Mouse (Mus musculus): ENCODE data around the gene Pbld2. TPM values are rescaled to one million over a fixed set of nuclear protein-coding genes. Genes with fewer than 3 reads are reported as not detected.
A peak's percentile ranks its signal among the peaks of the same experiment; 100 is the strongest.

Pbld2 gene
- total RNA-seq (2015; ENCODE audit: low replicate concordance) (not detected in 2 replicates), total RNA-seq (2017; ENCODE audit: low replicate concordance) (not detected in 2 replicates)

DNA sequence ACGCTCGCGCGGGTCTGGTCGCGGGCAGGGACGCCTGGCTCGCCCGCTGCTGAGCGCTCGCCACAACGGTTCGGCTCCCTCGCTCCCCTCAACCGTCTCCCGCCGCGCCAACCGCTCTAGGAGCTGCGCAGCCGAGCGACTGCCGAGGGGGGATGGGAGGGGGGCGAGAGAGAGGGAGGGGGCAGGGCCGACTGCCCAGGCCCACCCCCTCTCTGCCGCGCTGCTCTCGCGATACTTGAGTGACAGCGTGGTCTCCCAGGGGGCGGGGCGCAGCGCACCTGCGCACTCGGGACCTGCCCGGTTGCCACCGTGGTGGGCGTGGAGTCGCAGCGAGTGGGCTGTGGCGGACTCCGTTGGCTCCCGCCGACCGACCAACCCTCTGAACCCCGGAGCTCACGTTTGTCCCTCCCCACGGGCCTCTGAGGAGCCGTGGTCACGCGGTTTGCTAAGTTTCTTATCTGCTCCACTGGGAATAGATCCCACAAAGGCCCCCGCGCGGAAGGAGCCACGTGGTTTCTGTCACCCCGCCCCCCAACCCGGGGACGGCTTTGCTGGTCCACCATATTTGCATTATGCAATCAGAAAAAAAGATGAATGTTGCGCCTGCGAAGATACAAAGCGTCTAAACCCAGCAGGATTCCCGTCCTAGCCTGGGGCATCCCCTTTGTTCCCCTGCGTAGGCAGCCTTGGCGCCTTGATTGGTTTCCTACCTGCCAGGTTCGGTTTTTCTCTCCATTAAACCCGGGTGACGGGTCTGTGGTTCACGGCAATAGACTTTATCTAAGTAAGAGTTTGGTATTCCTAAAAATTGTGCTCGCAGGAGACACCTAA is at the start of gene Pbld2, which contains the start of gene Hnrnph3:
Gene Pbld2 (plus strand): TSS at position 567 of the 831 bp plus-strand sequence.
Gene Hnrnph3 (minus strand): TSS at position 469 of the 831 bp plus-strand sequence.
- ATAC-seq (replicated peaks; ENCODE audit: low FRiP score, poor library complexity, severe bottlenecking), result peak; percentile 86

DNA sequence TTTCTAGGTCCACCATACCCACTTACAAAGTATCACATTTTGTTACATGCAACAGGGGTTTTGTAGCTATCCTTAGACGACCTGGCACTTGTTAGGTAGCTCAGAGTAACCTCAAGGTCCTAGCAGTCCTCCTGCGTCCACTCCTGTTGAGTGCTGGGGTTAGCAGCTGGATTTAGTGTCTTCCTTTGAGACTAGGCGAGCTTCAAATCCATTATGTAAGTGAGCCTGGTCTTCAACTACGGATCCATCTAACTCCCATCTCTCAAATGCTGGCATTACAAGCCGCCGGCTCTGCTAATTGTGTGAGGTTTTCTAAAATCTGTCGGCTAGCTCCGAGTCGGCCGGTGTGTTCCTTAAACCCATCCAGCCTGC is 44.5 kb upstream of the Pbld2 start:
- ATAC-seq (replicated peaks; ENCODE audit: low FRiP score, poor library complexity, severe bottlenecking), result no peak

DNA sequence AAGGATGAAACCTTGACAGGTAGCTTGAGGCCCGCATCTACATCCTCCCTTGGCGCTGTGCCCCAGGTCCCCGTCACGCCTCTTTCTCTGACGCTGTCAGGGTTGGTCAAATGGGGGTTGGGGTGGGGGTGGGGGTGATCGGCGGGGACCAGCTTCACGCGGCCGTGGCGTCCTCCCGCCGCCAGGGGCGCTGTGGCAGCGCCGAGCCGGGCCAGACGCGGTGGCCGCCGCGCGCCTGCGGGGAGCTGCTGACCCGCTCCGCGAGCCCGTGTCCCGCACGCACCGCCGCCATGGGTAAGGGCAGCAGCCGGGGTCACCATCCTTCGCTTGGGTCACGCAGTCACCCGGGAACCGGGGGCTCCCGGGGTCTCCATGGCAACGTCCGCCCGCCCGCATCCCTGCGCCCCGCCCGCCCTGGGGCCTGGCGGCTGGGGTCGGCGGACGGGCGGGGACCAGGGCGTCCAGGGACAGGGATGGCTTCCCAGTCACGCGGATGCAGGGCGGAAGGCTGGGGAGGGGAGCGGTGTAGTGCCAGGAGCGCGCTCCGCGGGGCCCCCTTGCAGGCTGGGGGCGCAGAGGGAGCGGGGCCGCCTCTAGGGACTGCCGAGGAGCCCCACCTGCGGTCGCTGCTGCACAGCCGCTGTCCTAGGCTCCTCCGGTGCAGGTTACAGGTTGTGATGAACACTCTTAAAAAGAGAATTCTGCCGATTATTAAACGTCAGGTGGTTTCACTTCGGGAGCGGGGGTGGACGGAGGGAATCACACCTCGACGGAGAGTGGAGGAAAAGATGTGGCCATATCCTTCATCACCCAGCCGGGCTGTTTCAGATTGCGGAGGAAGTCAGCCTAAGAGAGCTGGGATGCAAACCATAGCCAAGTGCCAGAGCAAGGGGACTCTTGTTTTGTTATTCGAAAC is 43.8 kb upstream of the Pbld2 start, which contains the start of gene Rufy2:
Gene Rufy2 (plus strand): TSS at position 185 of the 916 bp plus-strand sequence.
- peak; percentile 60 for ATAC-seq (replicated peaks; ENCODE audit: low FRiP score, poor library complexity, severe bottlenecking)

DNA sequence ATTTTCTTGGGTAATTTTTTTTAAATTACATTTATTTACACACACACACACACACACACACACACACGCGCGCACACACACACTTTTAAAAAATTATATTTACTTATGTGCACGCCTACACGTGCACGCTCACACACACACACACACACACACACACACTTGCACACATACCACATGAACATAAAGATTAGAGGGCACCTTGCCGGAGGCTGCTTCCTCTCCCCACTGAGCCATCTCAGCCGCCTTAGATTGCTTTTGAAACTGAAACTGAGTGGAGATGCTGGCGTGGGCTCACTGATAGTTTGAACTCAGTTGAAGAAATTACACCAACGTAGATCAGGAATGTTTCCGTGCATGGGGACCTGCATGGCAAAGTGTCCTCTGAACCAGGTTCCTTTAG is 40.0 kb upstream of the Pbld2 start:
- no peak for ATAC-seq (replicated peaks; ENCODE audit: low FRiP score, poor library complexity, severe bottlenecking)

DNA sequence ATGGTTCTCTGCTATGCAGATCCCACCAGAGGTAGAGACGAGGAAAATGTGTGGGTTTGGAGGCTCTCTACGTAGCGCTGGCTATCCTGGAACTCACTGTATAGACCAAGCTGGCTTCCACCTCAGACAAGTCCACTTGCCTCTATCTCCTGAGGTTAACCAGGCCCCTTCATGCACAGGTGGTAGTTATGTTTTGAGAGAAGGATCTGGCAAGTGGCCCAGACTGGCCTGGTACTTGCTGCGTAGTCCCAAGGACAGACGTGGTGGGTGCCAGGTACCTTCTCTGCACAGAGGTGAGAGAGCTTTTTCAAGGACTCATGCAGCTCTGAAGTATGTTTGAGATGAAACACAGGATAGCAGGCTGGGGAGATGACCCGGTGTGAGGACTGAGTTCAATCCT is 39.6 kb upstream of the Pbld2 start:
- no peak for ATAC-seq (replicated peaks; ENCODE audit: low FRiP score, poor library complexity, severe bottlenecking)

DNA sequence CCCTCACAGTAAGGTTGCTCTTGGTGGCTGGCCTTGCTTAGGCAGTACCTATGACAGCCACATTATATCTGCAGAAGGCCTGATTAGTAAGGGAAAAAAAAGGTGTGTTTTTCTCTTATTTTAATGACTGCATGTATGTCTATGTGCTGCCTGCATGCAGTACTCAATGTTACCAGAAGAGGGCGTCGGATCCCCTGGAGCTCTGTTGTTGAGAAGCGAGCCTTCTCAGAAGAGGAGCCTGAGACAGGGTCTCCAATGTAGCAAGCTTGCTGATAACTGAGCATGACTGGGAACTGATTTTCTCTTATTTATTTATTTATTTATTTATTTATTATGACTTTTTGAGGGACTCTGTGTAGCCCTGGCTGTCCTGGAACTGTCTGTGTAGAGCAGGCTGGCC is 36.8 kb upstream of the Pbld2 start:
- peak; percentile 58; the same call in 1 of the 2 replicates for ATAC-seq (replicated peaks; ENCODE audit: low FRiP score, poor library complexity, severe bottlenecking)

DNA sequence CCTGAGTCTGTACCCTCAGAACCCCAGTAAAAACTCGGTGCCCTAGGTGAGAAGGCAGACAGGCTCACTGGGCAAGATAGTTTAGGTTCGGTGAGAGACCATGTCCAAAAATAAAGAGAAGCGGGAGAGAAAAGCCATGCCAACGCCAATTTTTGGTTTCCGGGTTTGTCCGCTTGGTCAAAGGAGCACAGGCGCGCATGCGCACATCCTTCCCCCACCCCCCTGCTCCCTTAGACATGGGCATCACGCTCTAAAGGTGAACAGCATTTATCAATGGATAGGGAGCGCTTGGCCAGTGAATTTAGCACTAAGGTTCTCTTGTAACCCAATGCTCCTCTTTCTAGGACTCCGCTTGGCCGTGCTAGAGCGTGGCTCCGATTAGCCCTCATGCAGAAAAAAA is 33.5 kb upstream of the Pbld2 start:
- no peak for ATAC-seq (replicated peaks; ENCODE audit: low FRiP score, poor library complexity, severe bottlenecking)

DNA sequence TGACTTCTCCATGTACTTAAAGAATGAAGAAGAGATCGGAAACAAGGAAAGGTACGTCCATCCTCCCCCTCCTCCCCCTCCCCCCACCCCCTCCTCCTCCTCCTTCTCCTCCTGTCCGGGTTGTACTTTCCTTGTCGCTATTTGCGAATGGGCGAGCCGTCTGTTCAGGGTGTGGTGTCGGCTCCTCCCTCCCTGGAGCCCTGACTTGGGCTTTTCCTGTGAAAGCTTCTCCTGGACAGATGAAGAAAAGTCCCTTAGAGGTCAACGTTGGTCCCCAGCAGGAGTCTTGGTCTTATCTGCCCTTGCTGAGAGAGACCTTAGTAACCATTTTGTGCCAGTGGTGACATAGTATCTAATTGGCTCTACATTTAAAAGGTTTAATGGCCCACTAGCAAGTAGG is 30.1 kb upstream of the Pbld2 start:
- no peak for ATAC-seq (replicated peaks; ENCODE audit: low FRiP score, poor library complexity, severe bottlenecking)

DNA sequence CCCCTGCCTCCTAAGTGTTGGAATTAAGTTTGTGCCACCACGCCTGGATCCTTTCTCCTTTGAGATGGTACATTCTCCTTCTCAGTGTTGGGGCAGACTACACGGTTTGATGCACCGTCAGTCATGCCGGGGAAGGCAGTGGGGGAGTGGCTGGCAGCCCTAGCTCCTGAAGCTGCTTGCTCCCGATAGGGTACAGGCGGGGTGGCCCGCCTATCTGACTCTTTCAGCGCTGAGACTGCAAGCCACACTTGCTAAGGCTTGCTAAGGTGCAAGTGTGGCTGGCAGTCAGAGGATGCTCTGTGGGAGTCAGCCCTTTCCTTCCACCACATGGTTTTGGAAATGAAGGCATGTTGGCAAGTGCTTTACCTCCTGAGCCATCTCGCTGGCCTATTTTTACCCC is 23.5 kb upstream of the Pbld2 start:
- ATAC-seq (replicated peaks; ENCODE audit: low FRiP score, poor library complexity, severe bottlenecking), result peak; percentile 96

DNA sequence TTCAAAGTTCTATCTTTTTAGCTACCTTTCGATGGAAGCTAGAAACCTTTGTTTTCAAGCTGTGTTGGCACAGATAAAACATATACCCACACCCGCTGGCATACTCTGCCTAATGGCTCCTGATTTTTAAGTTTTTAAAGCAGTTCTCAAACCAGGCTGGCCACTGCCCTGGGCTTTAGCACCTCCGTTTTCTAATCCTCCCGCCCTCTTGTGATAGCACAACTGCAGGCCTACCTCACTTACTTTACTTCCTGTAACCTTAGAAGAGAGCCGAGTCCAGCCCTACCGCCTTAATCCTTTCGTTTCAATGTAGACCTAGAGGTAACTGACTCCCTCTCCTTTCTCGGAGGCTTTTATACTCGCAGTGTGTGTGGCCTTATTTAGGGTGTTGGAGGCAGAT is 20.9 kb upstream of the Pbld2 start:
- no peak for ATAC-seq (replicated peaks; ENCODE audit: low FRiP score, poor library complexity, severe bottlenecking)

DNA sequence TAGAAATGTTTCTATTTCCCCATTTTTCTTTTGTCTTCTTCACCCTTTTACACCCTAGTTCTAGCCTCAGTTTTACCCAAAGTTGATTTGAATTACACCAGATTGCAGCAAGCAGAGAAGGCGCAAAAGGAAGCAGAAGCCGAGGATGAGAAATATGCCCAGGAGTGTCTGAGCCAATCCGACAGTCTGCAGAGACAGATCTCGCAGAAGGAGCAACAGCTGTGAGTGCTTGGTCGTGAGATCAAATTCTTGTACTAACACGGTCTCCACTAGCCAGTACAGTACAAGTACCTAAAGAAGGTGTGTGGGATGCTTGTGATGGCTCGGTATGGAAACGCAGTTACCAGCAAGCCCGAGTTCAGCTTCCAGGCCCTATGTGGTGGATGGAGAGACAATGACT is 19.6 kb upstream of the Pbld2 start:
- no peak for ATAC-seq (replicated peaks; ENCODE audit: low FRiP score, poor library complexity, severe bottlenecking)

DNA sequence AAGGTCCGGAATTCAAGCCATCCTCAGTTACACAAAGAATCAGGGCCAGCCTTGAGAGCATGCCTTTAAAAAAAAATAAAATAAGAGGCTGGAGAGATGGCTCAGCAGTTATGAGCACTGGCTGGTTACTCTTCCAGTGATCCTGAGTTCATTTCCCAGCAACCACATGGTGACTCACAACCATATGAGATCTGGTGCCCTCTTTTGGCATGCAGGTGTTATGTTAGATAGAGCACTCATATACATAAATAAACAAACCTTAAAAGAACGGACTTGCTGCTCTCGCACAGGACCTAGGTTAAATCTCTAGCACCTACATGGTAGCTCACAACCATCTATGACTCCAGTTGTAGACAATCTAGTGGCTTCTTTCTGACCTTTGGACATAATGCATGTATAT is 15.9 kb upstream of the Pbld2 start:
- no peak for ATAC-seq (replicated peaks; ENCODE audit: low FRiP score, poor library complexity, severe bottlenecking)

DNA sequence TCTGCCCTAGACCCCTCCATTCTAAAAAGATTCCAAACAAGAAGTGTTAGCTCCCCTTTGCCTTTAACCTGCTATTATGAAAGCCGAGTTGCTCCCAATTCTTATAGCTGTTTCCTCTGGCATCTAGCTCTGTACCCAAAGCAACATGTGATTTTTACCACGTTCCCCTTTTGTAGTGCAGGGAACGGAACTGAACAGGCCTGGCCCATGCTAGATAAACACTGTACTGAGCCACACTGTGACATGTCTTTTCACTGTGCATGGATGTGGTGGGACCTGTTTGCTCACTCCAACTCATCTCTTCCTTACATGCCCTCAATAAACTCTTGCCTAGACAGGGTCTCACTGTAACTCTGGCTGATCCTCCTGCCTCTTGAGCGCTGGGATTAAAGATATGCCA is 13.8 kb upstream of the Pbld2 start:
- no peak for ATAC-seq (replicated peaks; ENCODE audit: low FRiP score, poor library complexity, severe bottlenecking)

DNA sequence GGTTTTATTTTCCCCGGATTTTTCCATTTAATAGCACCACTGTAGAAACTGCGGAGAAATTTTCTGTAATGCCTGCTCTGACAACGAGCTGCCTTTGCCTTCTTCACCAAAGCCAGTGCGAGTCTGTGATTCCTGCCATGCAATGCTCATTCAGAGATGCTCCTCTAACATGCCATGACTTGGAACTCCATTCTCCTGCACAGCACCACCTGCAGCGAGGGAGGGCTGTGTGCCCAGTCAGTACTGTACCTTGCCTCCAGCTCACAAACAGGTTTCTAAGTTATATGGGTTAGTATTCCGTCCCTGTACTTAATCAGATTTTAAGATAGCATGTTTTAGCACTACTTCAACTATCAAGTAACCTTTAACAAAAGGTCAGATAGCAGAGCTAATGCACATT is 12.6 kb upstream of the Pbld2 start:
- no peak for ATAC-seq (replicated peaks; ENCODE audit: low FRiP score, poor library complexity, severe bottlenecking)

DNA sequence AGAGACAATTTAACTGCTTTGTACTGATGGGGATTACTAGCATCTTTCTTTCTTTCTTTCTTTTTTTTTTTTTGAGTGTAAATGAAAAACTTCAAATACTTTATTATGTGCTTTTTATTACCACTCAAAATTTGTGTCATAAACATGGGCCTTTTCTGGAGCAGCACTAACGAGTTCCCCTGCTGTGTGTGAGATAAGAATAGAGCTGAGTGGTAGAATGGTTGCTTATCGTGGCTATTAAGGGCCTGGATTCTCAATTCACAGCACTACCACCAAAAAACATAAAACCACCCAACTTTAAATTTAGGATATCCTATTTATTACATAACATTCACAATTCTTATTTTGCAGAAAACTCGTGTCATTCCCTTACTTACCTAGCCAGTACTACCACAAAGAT is 10.6 kb upstream of the Pbld2 start:
- ATAC-seq (replicated peaks; ENCODE audit: low FRiP score, poor library complexity, severe bottlenecking), result no peak

DNA sequence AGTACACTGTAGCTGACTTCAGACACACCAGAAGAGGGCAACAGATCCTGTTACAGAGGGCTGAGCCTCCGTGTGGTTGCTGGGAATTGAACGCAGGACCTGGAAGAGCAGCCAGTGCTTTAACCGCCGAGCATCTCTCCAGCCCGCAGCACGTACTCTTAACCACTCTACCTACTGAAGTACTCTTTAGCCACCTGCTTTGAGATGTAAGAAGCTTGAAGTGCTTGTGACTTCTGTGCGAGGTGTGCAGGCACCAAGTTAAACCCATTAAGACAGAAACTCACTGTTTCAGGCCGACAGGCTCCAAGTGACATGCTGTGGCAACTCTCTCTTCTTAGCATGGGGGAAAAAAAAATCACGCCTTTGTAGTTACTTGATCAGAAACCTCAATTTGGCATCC is 9.9 kb upstream of the Pbld2 start:
- ATAC-seq (replicated peaks; ENCODE audit: low FRiP score, poor library complexity, severe bottlenecking), result no peak

DNA sequence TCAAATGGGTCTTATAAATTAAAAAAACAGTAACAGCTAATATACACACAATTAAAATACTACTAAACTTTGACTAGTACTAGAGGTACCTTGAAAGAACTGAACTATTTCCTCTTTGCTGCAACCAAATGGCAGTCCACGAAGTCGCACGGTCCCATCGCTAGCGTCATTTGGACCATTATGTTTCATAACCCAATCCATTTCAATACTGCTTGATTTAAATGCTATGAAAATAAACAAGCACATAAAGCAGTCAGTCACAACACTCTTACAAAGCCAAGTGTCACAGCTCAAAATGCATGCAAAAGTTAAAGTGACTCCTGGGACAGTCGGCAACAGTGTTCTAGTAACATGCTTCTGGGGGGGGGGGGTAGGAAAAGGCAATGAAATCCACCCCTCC is 4.8 kb upstream of the Pbld2 start:
- ATAC-seq (replicated peaks; ENCODE audit: low FRiP score, poor library complexity, severe bottlenecking), result no peak

DNA sequence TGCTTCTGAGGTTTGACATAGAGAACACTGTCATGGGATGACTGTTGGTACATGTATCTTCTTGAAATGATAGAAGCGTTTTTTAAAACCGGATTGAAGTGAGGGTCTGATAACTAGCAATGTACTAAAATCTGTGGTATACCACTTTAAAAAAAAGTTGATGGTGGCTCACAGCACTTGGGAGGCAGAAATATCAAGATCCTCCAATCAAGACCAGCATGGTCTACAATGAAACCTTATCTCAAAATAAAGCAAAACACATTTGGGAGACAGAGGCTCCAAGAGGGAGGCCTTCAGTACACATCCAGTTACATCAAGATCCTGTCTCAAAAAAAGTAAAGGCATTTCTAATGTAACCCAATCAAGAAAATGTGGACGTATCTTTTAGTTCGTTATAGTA is 2.4 kb upstream of the Pbld2 start:
- ATAC-seq (replicated peaks; ENCODE audit: low FRiP score, poor library complexity, severe bottlenecking), result no peak

DNA sequence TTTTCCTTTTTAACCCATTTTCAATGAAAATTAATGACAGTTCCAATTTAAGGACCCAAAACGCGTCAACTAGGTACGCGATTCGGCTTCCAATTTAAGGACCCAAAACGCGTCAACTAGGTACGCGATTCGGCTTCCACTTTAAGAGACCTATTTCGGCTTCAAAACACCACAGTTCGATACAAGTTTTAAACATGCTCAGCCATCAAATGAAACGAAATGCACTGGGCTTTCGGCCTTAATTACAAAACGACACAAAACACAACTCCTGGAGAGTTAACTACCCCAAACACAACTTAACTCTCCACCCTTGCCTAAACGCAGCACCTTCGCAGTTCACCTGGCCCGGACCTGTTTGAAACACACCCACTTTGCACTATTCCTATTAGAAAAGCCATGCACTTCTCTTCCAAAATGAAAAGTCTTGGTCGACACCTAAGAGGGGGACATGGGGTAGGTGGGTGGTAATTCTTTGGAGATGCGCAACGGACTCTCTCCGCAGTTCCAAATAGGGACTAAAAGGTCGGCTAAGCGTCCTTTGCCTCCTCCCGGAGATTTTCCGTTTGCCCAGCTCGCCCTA is 1.5 kb upstream of the Pbld2 start:
- ATAC-seq (replicated peaks; ENCODE audit: low FRiP score, poor library complexity, severe bottlenecking), result no peak

DNA sequence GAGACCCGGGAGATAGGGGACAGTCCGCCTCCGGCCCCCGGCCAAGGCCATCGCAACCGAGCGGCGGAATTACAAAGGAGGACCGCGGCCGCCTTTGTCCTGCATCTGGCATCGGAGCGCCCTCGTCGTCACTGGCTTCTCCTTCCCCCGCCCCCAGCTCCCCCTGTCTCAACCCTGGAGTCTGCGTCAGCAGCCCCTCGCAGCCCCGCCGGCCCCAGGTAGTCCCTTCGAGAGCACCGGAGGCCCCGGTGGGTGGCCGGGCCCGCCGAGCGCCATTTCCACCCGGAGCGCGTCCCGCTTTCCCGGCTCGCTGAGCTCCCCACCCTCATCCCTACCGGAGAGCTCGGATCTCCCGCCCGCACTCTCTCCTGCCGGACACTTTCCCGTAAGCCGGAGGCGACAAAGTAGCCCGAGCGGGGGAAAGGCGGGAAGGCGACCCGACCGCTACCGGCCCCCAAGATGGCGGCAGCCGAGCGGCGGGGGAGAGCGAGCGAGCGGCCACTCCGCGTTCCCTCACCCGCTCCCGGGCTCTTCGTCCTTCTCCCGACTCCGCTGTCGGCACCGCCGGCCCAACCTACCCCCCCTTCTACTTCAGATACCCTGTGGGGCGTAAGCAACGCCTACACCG is 880 bp upstream of the Pbld2 start:
- peak; percentile 9 for ATAC-seq (replicated peaks; ENCODE audit: low FRiP score, poor library complexity, severe bottlenecking)
